Mouse (Mus musculus): ENCODE measurements around the gene Casz1.

GRCm38 (mm10) chr4:148884596-148884995 is 80.4 kb downstream of the Casz1 start:
- no peak for TF ChIP-seq EP300 (optimal IDR thresholded peaks at IDR 0.05)
- no peak for TF ChIP-seq CTCF (IDR thresholded peaks at IDR 0.05; ENCODE audit: low read depth)
